Mouse (Mus musculus) heart, postnatal 0 days (tissue): ENCODE measurements around the gene Pacsin2. TPM values are rescaled to one million over a fixed set of nuclear protein-coding genes. Genes with fewer than 3 reads are reported as not detected.
A peak's percentile ranks its signal among the peaks of the same experiment; 100 is the strongest.

Experiments used
- ATAC-seq: fragments of 200-750 bp; cut with Nextera tagmentation; 2 replicates; pipeline ENCODE4 v1.8.0; 2017; ENCODE audit warnings: low read depth, moderate number of reproducible peaks, moderate library complexity; ENCODE audit not compliant: insufficient read depth
- DNase-seq: peaks from one replicate; pipeline ENCODE4 v3.0.0-alpha.2; 2016; ENCODE audit warnings: low spot score
- H3K27ac ChIP-seq: fragments of 300-500 bp; sonication (generic); 2 replicates; pipeline ENCODE4 v1.5.1; 2014; ENCODE audit warnings: low read depth, mild to moderate bottlenecking
- H3K27me3 ChIP-seq: fragments of 300-500 bp; sonication (generic); 2 replicates; pipeline ENCODE4 v1.6.1; 2014; ENCODE audit warnings: low read length, mixed read lengths; ENCODE audit not compliant: control insufficient read depth, insufficient read depth
- H3K36me3 ChIP-seq: fragments of 300-500 bp; sonication (generic); replicated peaks from 2 replicates; pipeline ENCODE4 v1.6.1; 2014; ENCODE audit warnings: low read length, mixed read lengths; ENCODE audit not compliant: control insufficient read depth, insufficient read depth
- H3K4me1 ChIP-seq: fragments of 300-500 bp; sonication (generic); 2 replicates; pipeline ENCODE4 v1.6.1; 2014; ENCODE audit warnings: antibody characterized with exemption; ENCODE audit not compliant: control insufficient read depth, insufficient read depth
- H3K4me2 ChIP-seq: fragments of 300-500 bp; sonication (generic); 2 replicates; pipeline ENCODE4 v1.6.1; 2014; ENCODE audit warnings: low read depth, mild to moderate bottlenecking, low read length, moderate library complexity
- H3K4me3 ChIP-seq: fragments of 300-500 bp; sonication (generic); 2 replicates; pipeline ENCODE4 v1.5.1; 2014; ENCODE audit warnings: low read depth, low read length
- H3K9ac ChIP-seq: fragments of 300-500 bp; sonication (generic); replicated peaks from 2 replicates; pipeline ENCODE4 v1.6.1; 2014; ENCODE audit warnings: low read depth, low read length, mixed read lengths
- H3K9me3 ChIP-seq: fragments of 300-500 bp; sonication (generic); replicated peaks from 2 replicates; pipeline ENCODE4 v1.6.1; 2016; ENCODE audit warnings: low read length; ENCODE audit not compliant: control insufficient read depth
- CTCF ChIP-seq: IDR thresholded peaks from 2 replicates; pipeline ENCODE4 v1.5.1; 2016; ENCODE audit warnings: antibody characterized with exemption, control low read depth, low read depth
- EP300 ChIP-seq: IDR thresholded peaks from 2 replicates; pipeline ENCODE4 v1.6.1; 2016; ENCODE audit warnings: antibody characterized with exemption, low read depth
- whole genome bisulfite sequencing: fragments of 180-500 bp; shearing (Covaris S2); extraction: QIAGEN DNeasy Blood & Tissue Kit; methylation state at CpG from one replicate; pipeline ENCODE4 v1.1.7; 2014; 5-methylcytosine and 5-hydroxymethylcytosine counted together
- polyA plus RNA-seq: library from polyadenylated mRNA; unstranded; fragments of >200 nt; fragmentation: Nextera tagmentation; extraction: Ambion mirVana; gene quantifications from 2 replicates; pipeline ENCODE4 v1.2.1, GENCODE M21; 2015
- total RNA-seq: library from RNA; depleted of rRNA; stranded (reverse); fragments of >200 nt; gene quantifications from 2 replicates; pipeline ENCODE4 v1.2.3, GENCODE M21; 2014; ENCODE audit warnings: low replicate concordance

Gene Pacsin2
- total and polyA plus RNA-seq, 2 experiments from 2014 or later = 63.3 to 78.0 TPM

- Histone ChIP-seq H3K27ac (no peak overlapping the region), H3K4me2 (no peak overlapping the region), H3K27me3 (no peaks in the 10 kb centered on the region), H3K4me1 (no peaks in the 10 kb centered on the region), H3K36me3 (peaks cover 34% of the 10 kb centered on the region), H3K9me3 (no peaks in the 10 kb centered on the region), H3K9ac (no peak overlapping the region), H3K4me3 (no peak overlapping the region)
- ATAC-seq = no peak
- TF ChIP-seq CTCF (peak; percentile 28), EP300 (no peak)
- 78% methylated on average over 2 of the region's 2 CpGs for WGBS
- no peak for DNase-seq
Observed at GRCm38 (mm10) chr15:83392722-83393121, 71.7 kb downstream of the Pacsin2 start.

- H3K36me3 ChIP-seq = peaks cover 77% of the 10 kb centered on the region
Observed at GRCm38 (mm10) chr15:83387911-83388310, 76.5 kb downstream of the Pacsin2 start.

GRCm38 (mm10) chr15:83383633-83384032 lies 80.8 kb downstream of the Pacsin2 start:
- H3K27me3 ChIP-seq = no peaks in the 10 kb centered on the region
- no peaks in the 10 kb centered on the region for H3K4me1 ChIP-seq
- H3K9ac ChIP-seq = no peak overlapping the region
- H3K9me3 ChIP-seq = no peaks in the 10 kb centered on the region
- H3K36me3 ChIP-seq = peaks cover 88% of the 10 kb centered on the region
- TF ChIP-seq EP300 (no peak), CTCF (peak; percentile 70)
- H3K4me2 ChIP-seq = no peak overlapping the region
- 61% methylated on average over 2 of the region's 2 CpGs for WGBS
- H3K27ac ChIP-seq = peak overlapping the region; percentile 27; the same call in 1 of the 2 replicates
- H3K4me3 ChIP-seq = no peak overlapping the region
- peak; percentile 63; the same call in 1 of the 2 replicates for ATAC-seq
- DNase-seq = no peak

More at GRCm38 (mm10) chr15:83387911-83388310, 76.5 kb downstream of the Pacsin2 start:
- DNase-seq = no peak
- WGBS = 69% methylated on average over 2 of the region's 2 CpGs
- Histone ChIP-seq H3K4me2 (no peak overlapping the region), H3K27me3 (no peaks in the 10 kb centered on the region), H3K9me3 (no peaks in the 10 kb centered on the region), H3K4me3 (no peak overlapping the region), H3K9ac (no peak overlapping the region), H3K27ac (no peak overlapping the region), H3K4me1 (no peaks in the 10 kb centered on the region)
- TF ChIP-seq EP300 = no peak
- no peak for TF ChIP-seq CTCF
- no peak for ATAC-seq

GRCm38 (mm10) chr15:83383136-83383535 lies 81.3 kb downstream of the Pacsin2 start:
- Histone ChIP-seq H3K9me3 (no peaks in the 10 kb centered on the region), H3K27ac (no peak overlapping the region), H3K4me1 (no peaks in the 10 kb centered on the region), H3K9ac (no peak overlapping the region), H3K36me3 (peaks cover 88% of the 10 kb centered on the region), H3K27me3 (no peaks in the 10 kb centered on the region), H3K4me2 (no peak overlapping the region), H3K4me3 (no peak overlapping the region)
- WGBS = 53% methylated on average over 5 of the region's 5 CpGs
- ATAC-seq (peak; percentile 39; the same call in 1 of the 2 replicates), DNase-seq (peak; percentile 36)
- no peak for TF ChIP-seq CTCF
- 0 out of 2 replicates have a peak, but pooled peaks have one; percentile 34 for TF ChIP-seq EP300

GRCm38 (mm10) chr15:83382467-83382866 lies 81.9 kb downstream of the Pacsin2 start:
- no peaks in the 10 kb centered on the region for H3K27me3 ChIP-seq
- no peak overlapping the region for H3K9ac ChIP-seq
- DNase-seq (no peak), ATAC-seq (no peak)
- no peak overlapping the region for H3K4me3 ChIP-seq
- WGBS = 94% methylated on average over 4 of the region's 4 CpGs
- no peak overlapping the region for H3K27ac ChIP-seq
- no peaks in the 10 kb centered on the region for H3K4me1 ChIP-seq
- H3K9me3 ChIP-seq = no peaks in the 10 kb centered on the region
- H3K36me3 ChIP-seq = peaks cover 88% of the 10 kb centered on the region
- no peak overlapping the region for H3K4me2 ChIP-seq
- TF ChIP-seq CTCF (no peak), EP300 (no peak)

GRCm38 (mm10) chr15:83377153-83377552 lies 87.3 kb downstream of the Pacsin2 start:
- H3K36me3 ChIP-seq = peaks cover 61% of the 10 kb centered on the region
- H3K4me1 ChIP-seq = no peaks in the 10 kb centered on the region
- H3K27ac ChIP-seq = no peak overlapping the region
- H3K9ac ChIP-seq = no peak overlapping the region
- no peaks in the 10 kb centered on the region for H3K9me3 ChIP-seq
- 51% methylated on average over 4 of the region's 4 CpGs for WGBS
- no peak for DNase-seq
- no peak for ATAC-seq
- H3K27me3 ChIP-seq = no peaks in the 10 kb centered on the region
- TF ChIP-seq EP300 (no peak), CTCF (no peak)
- no peak overlapping the region for H3K4me3 ChIP-seq
- no peak overlapping the region for H3K4me2 ChIP-seq
